In genomic region chr16:30821191-30821910, GRCm38 (mm10) we compare ENCODE assay signal across 8 mouse cellular contexts.
DNase-seq lines count a peak whose midpoint lies in the region; ATAC-seq and TF ChIP-seq lines count a peak whose summit lies in the region.

No protein-coding gene starts in this region.

- H3K9me3 ChIP-seq in embryonic facial prominence, embryonic 15.5 days (replicated peaks): no peaks in the 10 kb centered on the region
- H3K9me3 ChIP-seq in heart, embryonic 15.5 days (replicated peaks): no peaks in the 10 kb centered on the region
- H3K9me3 ChIP-seq in kidney, postnatal 0 days (replicated peaks; ENCODE audit: low read length): no peaks in the 10 kb centered on the region

- DNase-seq in layer of hippocampus, adult 11-12 months (ENCODE audit: low spot score): peak; percentile 11
- DNase-seq in layer of hippocampus, adult 8-10 months (ENCODE audit: low spot score in 2 of 2): no peak
- DNase-seq in kidney, postnatal 0 days (ENCODE audit: low spot score): peak; percentile 92
- DNase-seq in lung, postnatal 10 days: peak; percentile 88
- peak; percentile 64 for DNase-seq in skeletal muscle tissue, adult 2 months (ENCODE audit: low read depth, low spot score)
- DNase-seq in spleen, postnatal 14 days (ENCODE audit: low spot score in 2 of 2): no peak

- peak overlapping the region; percentile 19 for H3K4me3 ChIP-seq in embryonic facial prominence, embryonic 15.5 days (replicated peaks)
- H3K4me3 ChIP-seq in heart, embryonic 15.5 days: peak overlapping the region; percentile 17
- H3K4me3 ChIP-seq in kidney, postnatal 0 days (replicated peaks; ENCODE audit: low read depth, low read length): no peak overlapping the region

- no peak for TF ChIP-seq CTCF in kidney, postnatal 0 days (IDR thresholded peaks at IDR 0.05; ENCODE audit: low read depth)

- peak overlapping the region; percentile 68 for H3K27ac ChIP-seq in embryonic facial prominence, embryonic 15.5 days (replicated peaks)
- peak overlapping the region; percentile 77 for H3K27ac ChIP-seq in heart, embryonic 15.5 days
- H3K27ac ChIP-seq in kidney, postnatal 0 days: peak overlapping the region; percentile 91

- H3K4me2 ChIP-seq in embryonic facial prominence, embryonic 15.5 days (replicated peaks): peak overlapping the region; percentile 46
- H3K4me2 ChIP-seq in heart, embryonic 15.5 days: peak overlapping the region; percentile 56
- peak overlapping the region; percentile 46 for H3K4me2 ChIP-seq in kidney, postnatal 0 days (ENCODE audit: low read length)

- WGBS in embryonic facial prominence, embryonic 15.5 days: 6% methylated on average over 17 of the region's 17 CpGs
- WGBS in heart, embryonic 15.5 days: 10% methylated on average over 17 of the region's 17 CpGs
- 4% methylated on average over 17 of the region's 17 CpGs for WGBS in kidney, postnatal 0 days

- no peak overlapping the region for H3K9ac ChIP-seq in embryonic facial prominence, embryonic 15.5 days
- 0 out of 2 replicates have a peak overlapping the region, but pooled peaks have one; percentile 22 for H3K9ac ChIP-seq in heart, embryonic 15.5 days
- peak overlapping the region; percentile 42; the same call in 1 of the 2 replicates for H3K9ac ChIP-seq in kidney, postnatal 0 days (ENCODE audit: low read depth, low read length)

- peaks cover 22% of the 10 kb centered on the region for H3K4me1 ChIP-seq in embryonic facial prominence, embryonic 15.5 days
- peaks cover 22% of the 10 kb centered on the region for H3K4me1 ChIP-seq in heart, embryonic 15.5 days (replicated peaks)
- H3K4me1 ChIP-seq in kidney, postnatal 0 days (replicated peaks; ENCODE audit: insufficient read depth, low read length): peaks cover 24% of the 10 kb centered on the region

- peak; percentile 81 for ATAC-seq in embryonic facial prominence, embryonic 15.5 days (ENCODE audit: insufficient number of reproducible peaks, low FRiP score, low TSS enrichment, low read depth)
- ATAC-seq in heart, embryonic 15.5 days (replicated peaks; ENCODE audit: insufficient number of reproducible peaks, insufficient read depth, low FRiP score, low read depth): peak; percentile 87
- ATAC-seq in kidney, postnatal 0 days (replicated peaks; ENCODE audit: low FRiP score, low read depth): peak; percentile 73

- H3K36me3 ChIP-seq in embryonic facial prominence, embryonic 15.5 days: no peaks in the 10 kb centered on the region
- no peaks in the 10 kb centered on the region for H3K36me3 ChIP-seq in heart, embryonic 15.5 days
- H3K36me3 ChIP-seq in kidney, postnatal 0 days (ENCODE audit: insufficient read depth, low read length): no peaks in the 10 kb centered on the region

- no peaks in the 10 kb centered on the region for H3K27me3 ChIP-seq in embryonic facial prominence, embryonic 15.5 days
- H3K27me3 ChIP-seq in heart, embryonic 15.5 days: no peaks in the 10 kb centered on the region
- no peaks in the 10 kb centered on the region for H3K27me3 ChIP-seq in kidney, postnatal 0 days (ENCODE audit: insufficient read depth, low read length)

Comparison
In these comparisons a context has a peak if more than half of its experiments do, and no peak if none do; other contexts are left out.
1. DNase-seq: peak in layer of hippocampus, adult 11-12 months (single experiment), kidney, postnatal 0 days (single experiment), lung, postnatal 10 days (single experiment) and skeletal muscle tissue, adult 2 months (single experiment); none in layer of hippocampus, adult 8-10 months (0 of 2) and spleen, postnatal 14 days (0 of 2).
2. Peak in every context shown above with its lines, with median percentiles within 50 percentile points of each other: ATAC-seq, H3K27ac ChIP-seq and H3K4me2 ChIP-seq.